Mouse (Mus musculus) limb, embryonic 12.5 days (tissue): Measurements from ENCODE around the gene Zfp423. TPM values are rescaled to one million over a fixed set of nuclear protein-coding genes. Genes with fewer than 3 reads are reported as not detected.
A peak's percentile ranks its signal among the peaks of the same experiment; 100 is the strongest.

Experiments used
- ATAC-seq: fragments of 200-750 bp; cut with Nextera tagmentation; 2 replicates; pipeline ENCODE4 v1.8.0; 2017; ENCODE audit warnings: low read depth, moderate TSS enrichment; ENCODE audit not compliant: insufficient number of reproducible peaks, insufficient read depth, low FRiP score, low TSS enrichment
- H3K27ac ChIP-seq: fragments of 300-500 bp; sonication (generic); 2 replicates; pipeline ENCODE4 v1.5.1; 2016; ENCODE audit warnings: mild to moderate bottlenecking, moderate library complexity
- H3K27me3 ChIP-seq: fragments of 300-500 bp; sonication (generic); 2 replicates; pipeline ENCODE4 v1.6.1; 2016; ENCODE audit warnings: mild to moderate bottlenecking, moderate library complexity
- H3K36me3 ChIP-seq: fragments of 300-500 bp; sonication (generic); 2 replicates; pipeline ENCODE4 v1.6.1; 2016; ENCODE audit warnings: mild to moderate bottlenecking, moderate library complexity
- H3K4me1 ChIP-seq: fragments of 300-500 bp; sonication (generic); replicated peaks from 2 replicates; pipeline ENCODE4 v1.6.1; 2016
- H3K4me2 ChIP-seq: fragments of 300-500 bp; sonication (generic); 2 replicates; pipeline ENCODE4 v1.6.1; 2016; ENCODE audit warnings: mild to moderate bottlenecking, moderate library complexity
- H3K4me3 ChIP-seq: fragments of 300-500 bp; sonication (generic); replicated peaks from 2 replicates; pipeline ENCODE4 v1.5.1; 2016; ENCODE audit warnings: mild to moderate bottlenecking
- H3K9ac ChIP-seq: fragments of 300-500 bp; sonication (generic); replicated peaks from 2 replicates; pipeline ENCODE4 v1.6.1; 2016; ENCODE audit warnings: mild to moderate bottlenecking, moderate library complexity
- H3K9me3 ChIP-seq: fragments of 300-500 bp; sonication (generic); 2 replicates; pipeline ENCODE4 v1.6.1; 2016; ENCODE audit warnings: mild to moderate bottlenecking, moderate library complexity
- WGBS: fragments of 180-500 bp; shearing (Covaris S2); methylation state at CpG from one replicate; pipeline ENCODE4 v1.1.7; 2016; 5-methylcytosine and 5-hydroxymethylcytosine counted together
- polyA plus RNA-seq: library from polyadenylated mRNA; unstranded; fragments of >200 nt; fragmentation: Nextera tagmentation; extraction: Ambion mirVana; gene quantifications from 2 replicates; pipeline ENCODE4 v1.2.1, GENCODE M21; 2016

Zfp423 gene
- polyA plus RNA-seq, 1 experiment from 2014 or later, result 40.3 TPM

DNA sequence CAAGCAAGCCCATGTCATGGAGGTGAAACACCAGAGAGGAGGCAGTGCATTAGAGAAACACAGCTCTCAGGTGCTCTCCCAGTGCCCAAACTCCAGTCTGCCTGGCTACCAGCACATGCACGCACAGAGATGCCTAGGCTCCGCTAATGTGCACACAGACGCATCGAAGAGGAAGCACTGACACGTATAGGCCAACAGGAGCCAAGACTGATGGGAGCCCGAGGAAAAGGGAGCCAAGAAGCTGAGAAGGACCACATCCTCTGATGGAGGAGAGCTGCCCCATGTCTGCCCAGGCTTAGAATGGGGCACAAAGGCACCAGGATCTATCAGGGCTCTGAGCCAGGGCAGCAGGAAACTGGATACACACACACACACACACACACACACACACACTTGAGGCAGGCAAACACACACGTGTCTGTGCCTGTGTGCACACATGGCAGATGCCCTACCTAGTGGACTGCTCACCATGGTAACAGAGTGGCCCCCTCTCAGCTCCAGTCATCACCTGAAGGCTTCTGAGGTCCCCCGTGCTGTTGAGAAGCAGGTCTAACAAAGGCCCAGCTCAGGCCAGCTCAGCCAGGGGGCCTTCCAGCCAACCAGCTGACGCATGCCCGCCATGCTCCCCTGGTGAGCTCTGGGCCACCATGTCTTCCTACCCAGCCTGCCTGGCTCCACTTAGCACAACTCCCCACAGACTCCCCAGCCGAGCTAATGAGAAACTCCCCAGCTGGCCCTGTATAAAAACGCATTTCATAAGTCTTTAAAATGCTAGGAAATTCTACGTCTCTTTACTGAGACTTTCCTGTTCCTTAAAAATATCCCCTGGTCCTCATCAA, 64.0 kb downstream of the Zfp423 start:
- Histone ChIP-seq H3K27me3 (no peaks in the 10 kb centered on the region), H3K36me3 (no peaks in the 10 kb centered on the region), H3K4me3 (no peak overlapping the region), H3K4me1 (peaks cover 85% of the 10 kb centered on the region), H3K4me2 (peak overlapping the region; percentile 23), H3K9me3 (no peaks in the 10 kb centered on the region), H3K9ac (no peak overlapping the region; the same call in 1 of the 2 replicates), H3K27ac (peak overlapping the region; percentile 94)
- ATAC-seq, result peak; percentile 46; the same call in 1 of the 2 replicates
- 45% methylated on average over 13 of the region's 13 CpGs for WGBS

DNA sequence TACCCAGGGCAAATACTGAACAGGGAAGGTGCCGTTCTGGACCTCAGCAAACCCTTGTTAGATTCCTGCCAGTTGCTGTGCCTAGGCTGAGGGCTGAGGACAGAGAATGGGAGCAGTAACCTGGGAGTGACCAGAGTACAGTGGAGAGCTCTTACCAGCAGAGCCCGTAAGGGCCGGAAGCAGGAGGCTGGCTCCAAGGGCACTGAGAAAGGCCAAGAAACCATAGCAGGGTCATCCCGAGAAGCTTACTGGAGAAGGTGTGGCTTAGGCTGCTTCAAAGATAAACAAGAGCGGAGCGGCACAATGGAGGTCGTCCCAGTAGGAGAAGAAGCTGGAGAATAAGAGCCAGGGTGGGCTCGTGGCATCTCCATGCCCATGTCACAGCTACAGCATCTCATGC, 65.1 kb downstream of the Zfp423 start:
- H3K9ac ChIP-seq, result no peak overlapping the region
- WGBS, result 54% methylated on average over 8 of the region's 8 CpGs
- no peaks in the 10 kb centered on the region for H3K9me3 ChIP-seq
- no peak overlapping the region for H3K4me3 ChIP-seq
- no peak for ATAC-seq
- no peaks in the 10 kb centered on the region for H3K36me3 ChIP-seq
- H3K27me3 ChIP-seq, result no peaks in the 10 kb centered on the region
- peak overlapping the region; percentile 23 for H3K4me2 ChIP-seq
- peak overlapping the region; percentile 87 for H3K27ac ChIP-seq
- peaks cover 96% of the 10 kb centered on the region for H3K4me1 ChIP-seq

DNA sequence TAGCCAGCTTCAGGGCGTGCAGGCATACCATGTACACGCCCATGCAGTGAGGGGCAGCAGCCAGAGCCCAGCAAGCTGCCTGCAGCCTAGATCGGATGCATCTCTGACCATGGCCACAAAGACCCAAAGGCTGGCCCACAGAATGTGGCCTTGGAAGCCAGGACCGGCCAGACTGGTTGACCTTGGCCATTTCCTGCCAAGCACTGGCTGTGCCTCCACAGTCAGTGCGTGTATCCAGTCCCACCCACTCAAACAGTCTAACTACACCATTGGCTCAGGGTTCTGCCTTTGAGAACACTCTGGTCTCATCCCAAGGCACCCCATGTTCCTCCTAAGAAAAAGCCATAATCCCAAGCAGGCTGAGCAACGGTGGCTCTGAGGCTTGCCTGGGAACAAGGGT, 65.8 kb downstream of the Zfp423 start:
- Histone ChIP-seq H3K4me3 (no peak overlapping the region), H3K9ac (no peak overlapping the region), H3K27me3 (no peaks in the 10 kb centered on the region), H3K9me3 (no peaks in the 10 kb centered on the region), H3K36me3 (no peaks in the 10 kb centered on the region), H3K4me1 (peaks cover 96% of the 10 kb centered on the region), H3K4me2 (peak overlapping the region; percentile 13; the same call in 1 of the 2 replicates), H3K27ac (peak overlapping the region; percentile 87)
- 60% methylated on average over 6 of the region's 6 CpGs for WGBS
- ATAC-seq, result no peak

DNA sequence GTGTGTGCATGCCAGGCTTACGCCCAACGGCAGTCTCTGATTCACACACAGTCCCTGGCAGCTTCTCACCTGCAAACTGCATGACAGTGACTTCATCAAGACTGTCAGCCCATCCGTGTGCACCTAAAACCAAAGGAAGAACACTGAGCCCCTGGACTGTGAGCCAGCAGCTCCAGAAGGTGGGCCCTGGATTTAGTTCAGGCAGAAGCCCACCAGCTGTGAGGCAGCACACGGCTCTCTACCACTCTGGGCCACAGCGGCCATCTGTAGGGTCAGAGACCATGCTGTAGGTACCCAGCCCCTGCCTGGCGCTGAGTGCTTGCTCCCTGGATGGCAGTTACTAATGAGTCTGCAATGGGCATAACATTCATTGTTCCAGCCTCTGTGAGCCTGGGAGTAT, 66.5 kb downstream of the Zfp423 start:
- H3K4me1 ChIP-seq, result peaks cover 96% of the 10 kb centered on the region
- H3K9me3 ChIP-seq, result no peaks in the 10 kb centered on the region
- H3K27ac ChIP-seq, result peak overlapping the region; percentile 87
- H3K4me3 ChIP-seq, result no peak overlapping the region
- no peak overlapping the region for H3K4me2 ChIP-seq
- H3K36me3 ChIP-seq, result no peaks in the 10 kb centered on the region
- no peak for ATAC-seq
- 76% methylated on average over 6 of the region's 6 CpGs for WGBS
- no peaks in the 10 kb centered on the region for H3K27me3 ChIP-seq
- H3K9ac ChIP-seq, result peak overlapping the region; percentile 37; the same call in 1 of the 2 replicates

DNA sequence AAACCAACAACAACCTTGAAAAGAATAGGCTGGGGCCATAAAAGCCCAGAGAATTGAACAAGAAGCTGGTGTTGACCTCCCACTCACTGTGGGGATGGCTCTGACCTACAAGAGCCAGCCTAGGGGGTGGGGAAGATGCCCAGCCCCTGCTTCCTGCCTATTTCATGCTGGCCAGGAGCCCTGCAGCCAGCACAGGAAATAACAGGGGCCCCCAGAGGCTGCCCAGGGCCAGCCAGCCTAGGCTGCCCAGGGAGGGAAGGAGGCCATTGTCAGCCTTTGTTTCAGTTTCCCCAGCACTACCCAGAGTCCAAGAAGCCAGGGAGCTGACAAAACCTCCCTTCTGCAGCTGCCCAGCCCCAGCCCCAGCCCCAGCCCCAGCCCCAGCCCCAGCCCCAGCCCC, 67.5 kb downstream of the Zfp423 start:
- Histone ChIP-seq H3K4me1 (peaks cover 95% of the 10 kb centered on the region), H3K9me3 (no peaks in the 10 kb centered on the region), H3K9ac (no peak overlapping the region; the same call in 1 of the 2 replicates), H3K36me3 (no peaks in the 10 kb centered on the region), H3K4me3 (no peak overlapping the region), H3K27me3 (no peaks in the 10 kb centered on the region), H3K27ac (peak overlapping the region; percentile 87), H3K4me2 (peak overlapping the region; percentile 26)
- no peak for ATAC-seq

DNA sequence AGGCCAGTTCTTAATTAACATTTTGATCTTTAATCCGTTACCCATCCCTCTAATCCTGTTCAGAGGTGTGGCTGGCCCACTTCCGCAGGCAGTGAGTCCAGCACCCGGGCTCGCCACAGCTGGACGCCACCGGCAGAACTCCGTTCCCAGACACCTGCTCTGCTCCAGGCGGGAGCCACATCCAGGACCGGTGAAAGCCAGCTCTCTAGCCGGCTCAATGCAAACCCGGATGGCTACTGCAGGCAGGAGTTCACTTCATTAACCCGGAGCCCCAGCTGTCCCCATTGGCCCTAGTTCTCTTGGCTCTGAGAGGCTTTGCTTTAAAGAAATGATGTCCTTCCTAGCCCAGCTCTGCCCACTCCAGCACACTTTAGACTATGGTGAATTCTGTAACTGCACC, 71.4 kb downstream of the Zfp423 start:
- 37% methylated on average over 12 of the region's 12 CpGs for WGBS
- H3K36me3 ChIP-seq, result no peaks in the 10 kb centered on the region
- no peak overlapping the region for H3K4me2 ChIP-seq
- H3K9me3 ChIP-seq, result no peaks in the 10 kb centered on the region
- H3K27ac ChIP-seq, result no peak overlapping the region
- H3K4me3 ChIP-seq, result no peak overlapping the region
- no peak overlapping the region for H3K9ac ChIP-seq
- ATAC-seq, result no peak
- peaks cover 66% of the 10 kb centered on the region for H3K4me1 ChIP-seq
- no peaks in the 10 kb centered on the region for H3K27me3 ChIP-seq

DNA sequence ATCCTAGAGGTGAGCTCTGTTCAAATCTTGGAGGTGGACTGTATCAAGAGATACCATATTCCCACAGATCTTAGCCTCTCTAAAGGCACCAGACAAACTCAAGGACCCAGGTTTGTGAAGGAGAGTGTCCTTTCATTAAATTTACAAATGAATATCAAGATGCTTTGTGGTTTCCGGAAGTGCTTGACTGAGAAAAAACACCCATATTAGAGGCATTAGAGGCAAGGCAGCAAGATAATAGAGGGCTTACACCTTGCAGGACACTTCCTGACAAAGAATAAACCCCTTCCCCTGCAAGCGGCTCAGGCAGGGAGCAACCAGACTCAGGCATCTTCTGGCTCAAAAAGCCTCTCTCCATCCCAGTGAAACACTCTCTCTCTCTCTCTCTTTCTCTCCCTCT, 78.3 kb downstream of the Zfp423 start:
- H3K4me1 ChIP-seq, result peaks cover 49% of the 10 kb centered on the region
- H3K4me2 ChIP-seq, result no peak overlapping the region
- WGBS, result 70% methylated on average over 2 of the region's 2 CpGs
- no peak overlapping the region for H3K9ac ChIP-seq
- ATAC-seq, result no peak
- no peaks in the 10 kb centered on the region for H3K27me3 ChIP-seq
- no peak overlapping the region for H3K4me3 ChIP-seq
- H3K36me3 ChIP-seq, result peaks cover 4% of the 10 kb centered on the region; the same call in 1 of the 2 replicates
- no peaks in the 10 kb centered on the region for H3K9me3 ChIP-seq
- no peak overlapping the region for H3K27ac ChIP-seq

DNA sequence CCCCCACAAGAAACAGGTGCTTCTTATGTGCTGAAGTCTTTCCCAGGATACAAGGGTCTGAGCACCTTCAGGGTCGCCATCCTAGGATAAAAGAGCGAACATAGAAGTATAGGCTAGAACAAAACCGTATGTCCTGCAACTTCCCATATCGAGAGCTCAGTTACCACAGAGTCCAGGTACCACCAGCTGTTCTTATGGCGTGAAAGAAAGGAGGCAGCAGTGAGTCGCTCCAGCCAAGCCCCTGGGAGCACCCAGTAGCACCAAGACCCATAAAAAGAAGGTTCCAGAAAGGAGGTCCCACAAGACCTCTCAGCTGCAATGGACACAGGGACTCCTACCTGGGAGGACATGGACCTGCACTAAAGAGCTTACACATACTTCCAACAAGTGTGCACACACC, 83.5 kb downstream of the Zfp423 start:
- WGBS, result 75% methylated on average over 6 of the region's 6 CpGs
- Histone ChIP-seq H3K9ac (no peak overlapping the region), H3K4me2 (no peak overlapping the region), H3K4me1 (peaks cover 68% of the 10 kb centered on the region), H3K36me3 (peaks cover 4% of the 10 kb centered on the region; the same call in 1 of the 2 replicates), H3K4me3 (no peak overlapping the region), H3K9me3 (no peaks in the 10 kb centered on the region), H3K27me3 (no peaks in the 10 kb centered on the region), H3K27ac (peak overlapping the region; percentile 54; the same call in 1 of the 2 replicates)
- ATAC-seq, result no peak

DNA sequence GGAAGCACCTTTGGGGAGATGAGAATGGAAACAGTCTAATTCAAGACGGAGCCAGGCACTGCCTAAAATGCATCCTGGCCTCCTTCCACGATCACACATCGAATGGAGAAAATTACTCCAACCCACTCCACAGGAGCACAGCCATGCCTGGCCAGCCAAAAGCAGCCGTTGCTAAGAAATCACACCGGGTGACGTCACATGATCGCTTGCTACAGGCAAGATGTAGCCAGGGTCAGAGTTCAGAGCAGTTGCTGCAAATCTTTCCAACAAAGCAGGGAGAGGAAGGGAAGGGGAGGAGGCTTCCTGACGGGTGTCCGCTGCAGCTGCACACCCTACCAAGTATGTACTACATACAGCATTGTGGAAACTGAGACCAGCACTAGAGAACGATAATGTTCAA, 83.9 kb downstream of the Zfp423 start:
- peak overlapping the region; percentile 54; the same call in 1 of the 2 replicates for H3K27ac ChIP-seq
- WGBS, result 19% methylated on average over 10 of the region's 10 CpGs
- no peak overlapping the region for H3K9ac ChIP-seq
- H3K4me2 ChIP-seq, result no peak overlapping the region
- no peak overlapping the region for H3K4me3 ChIP-seq
- H3K27me3 ChIP-seq, result no peaks in the 10 kb centered on the region
- H3K9me3 ChIP-seq, result no peaks in the 10 kb centered on the region
- peaks cover 67% of the 10 kb centered on the region for H3K4me1 ChIP-seq
- H3K36me3 ChIP-seq, result peaks cover 4% of the 10 kb centered on the region; the same call in 1 of the 2 replicates
- ATAC-seq, result no peak; the same call in 1 of the 2 replicates

DNA sequence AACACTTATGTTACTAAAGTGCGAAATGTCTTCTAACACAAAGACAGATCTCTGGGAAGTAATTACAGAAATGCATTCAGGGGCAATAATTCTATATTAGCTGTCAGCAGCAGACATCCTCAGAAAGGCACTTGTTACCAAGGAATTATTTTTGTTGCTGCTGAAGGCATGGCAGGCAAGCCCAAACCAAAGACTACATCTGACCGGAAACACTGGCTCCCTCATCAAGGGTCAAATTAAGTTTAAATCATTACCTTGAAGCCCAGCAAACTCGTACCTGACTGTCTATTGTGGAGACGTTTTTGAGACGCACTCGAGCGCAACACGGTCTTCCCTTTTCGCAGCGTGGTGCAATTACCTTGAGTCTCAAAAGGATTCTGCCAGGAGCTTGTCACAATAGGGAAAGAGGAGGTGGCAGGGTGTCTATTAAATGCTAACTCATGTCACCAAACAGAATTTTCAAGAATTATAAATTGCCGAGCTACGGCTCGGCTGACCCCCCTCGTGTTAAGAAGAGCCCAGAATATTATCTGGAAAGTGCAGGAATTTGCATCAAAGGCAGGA, 86.3 kb downstream of the Zfp423 start:
- WGBS, result 61% methylated on average over 14 of the region's 14 CpGs
- no peak for ATAC-seq
- Histone ChIP-seq H3K27ac (no peak overlapping the region), H3K4me3 (no peak overlapping the region), H3K9me3 (no peaks in the 10 kb centered on the region), H3K4me2 (no peak overlapping the region), H3K27me3 (no peaks in the 10 kb centered on the region), H3K36me3 (peaks cover 4% of the 10 kb centered on the region; the same call in 1 of the 2 replicates), H3K9ac (no peak overlapping the region), H3K4me1 (peaks cover 63% of the 10 kb centered on the region)

DNA sequence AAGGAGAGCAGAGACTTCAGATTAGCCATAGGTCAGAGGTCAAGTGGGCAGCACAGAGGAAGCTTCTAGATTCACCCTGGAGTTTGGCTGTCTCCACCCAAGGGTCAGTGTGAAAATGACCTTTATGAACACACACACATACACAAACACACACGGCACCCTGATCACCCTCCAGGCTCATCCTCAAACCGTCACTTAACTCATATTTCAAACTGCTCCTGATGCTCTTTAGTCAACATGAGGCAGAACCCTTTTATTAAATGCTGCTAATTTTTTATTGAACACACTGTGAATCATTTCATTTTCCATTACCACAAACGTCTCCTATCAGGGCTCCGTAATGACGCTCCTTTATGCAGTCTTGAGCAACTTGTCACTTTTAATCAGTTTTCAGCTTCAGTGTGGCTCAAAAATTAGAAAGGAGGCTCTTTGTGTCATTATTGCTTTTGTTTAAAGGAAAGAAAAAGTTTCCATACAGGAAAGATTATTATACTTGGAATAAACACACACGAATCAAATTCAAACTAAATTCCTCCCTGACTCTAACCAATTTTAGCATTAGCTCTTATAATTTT, 87.0 kb downstream of the Zfp423 start:
- Histone ChIP-seq H3K4me2 (no peak overlapping the region), H3K27me3 (no peaks in the 10 kb centered on the region), H3K9ac (no peak overlapping the region), H3K4me1 (peaks cover 68% of the 10 kb centered on the region), H3K4me3 (no peak overlapping the region), H3K36me3 (peaks cover 4% of the 10 kb centered on the region; the same call in 1 of the 2 replicates), H3K9me3 (no peaks in the 10 kb centered on the region), H3K27ac (no peak overlapping the region)
- WGBS, result 80% methylated on average over 6 of the region's 6 CpGs
- ATAC-seq, result no peak
